Mouse (Mus musculus): ENCODE data around the gene Pla2g12b. TPM values are rescaled to one million over a fixed set of nuclear protein-coding genes. Genes with fewer than 3 reads are reported as not detected.
A peak's percentile ranks its signal among the peaks of the same experiment; 100 is the strongest.
"Not testable (repeated sequence)": the region's sequence is repeated elsewhere in the genome, so short reads cannot be mapped to it uniquely, and the experiment has no call there.

Pla2g12b gene
- not detected for total RNA-seq (2022)

DNA sequence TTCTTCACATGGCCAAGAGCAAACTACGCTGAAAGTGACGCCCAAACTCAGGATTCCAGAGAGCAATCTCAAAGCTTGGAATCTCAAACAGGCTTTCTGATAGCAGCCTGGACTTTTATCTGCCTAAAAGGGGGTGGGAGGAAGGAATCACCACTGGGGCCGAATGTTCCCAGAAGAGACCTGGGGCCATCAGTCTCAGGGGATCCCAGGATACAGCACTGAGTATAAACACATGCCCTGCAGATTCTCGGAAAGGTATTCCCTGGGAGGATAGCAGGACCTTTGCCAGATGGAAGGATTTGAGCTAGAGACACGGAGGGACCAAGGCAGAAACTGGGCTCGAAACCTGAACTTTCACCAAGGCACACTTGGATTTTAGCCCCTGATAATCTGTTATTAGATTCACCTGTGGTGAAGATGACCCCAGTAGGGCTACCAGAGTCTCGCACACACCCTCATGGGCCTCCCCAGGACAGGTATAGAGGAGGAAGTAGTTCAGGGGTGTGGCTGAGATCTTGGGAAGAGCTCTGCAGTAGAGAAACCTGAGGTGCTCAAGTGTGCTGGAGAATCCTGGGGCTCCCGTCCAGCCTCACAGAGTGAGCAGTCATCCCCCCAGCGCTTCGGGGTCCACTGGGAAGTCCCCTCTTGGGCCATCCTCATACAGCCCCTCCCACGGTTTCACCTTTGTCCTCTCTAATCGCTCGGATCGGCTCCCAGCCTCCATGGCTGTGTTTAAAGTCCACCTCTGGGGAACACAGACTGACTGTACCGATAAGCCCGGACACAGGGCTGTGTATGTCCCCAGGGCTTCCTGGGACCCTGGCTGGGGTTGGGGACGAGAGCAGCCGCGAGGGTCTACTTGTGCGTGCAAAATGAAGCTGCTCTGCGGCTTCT, at the start of gene Pla2g12b:
Gene Pla2g12b (plus strand): TSS at position 762 of the 894 bp plus-strand sequence.
- no peak for DNase-seq (ENCODE audit: low spot score in 2 of 2)

DNA sequence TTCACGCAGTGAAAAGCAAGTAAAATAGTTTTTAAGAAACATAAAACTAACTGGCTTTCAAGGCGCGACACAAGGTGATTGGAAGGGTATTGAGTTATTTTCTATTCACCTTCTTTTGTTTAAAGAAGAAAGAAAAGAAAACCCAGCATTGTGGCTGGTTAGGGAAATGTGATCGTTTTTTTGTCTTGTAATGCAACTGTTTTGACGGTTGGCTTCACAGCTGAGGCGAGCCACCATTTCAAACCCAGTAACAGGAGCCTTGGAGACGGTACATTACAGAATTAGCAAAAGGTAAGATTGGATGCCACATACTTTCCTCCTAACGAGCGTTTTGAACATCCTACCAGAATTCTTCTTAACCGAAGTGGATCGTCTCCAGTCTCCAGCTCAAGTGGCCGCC, 49.3 kb upstream of the Pla2g12b start:
- DNase-seq (ENCODE audit: low spot score in 2 of 2), result no peak

DNA sequence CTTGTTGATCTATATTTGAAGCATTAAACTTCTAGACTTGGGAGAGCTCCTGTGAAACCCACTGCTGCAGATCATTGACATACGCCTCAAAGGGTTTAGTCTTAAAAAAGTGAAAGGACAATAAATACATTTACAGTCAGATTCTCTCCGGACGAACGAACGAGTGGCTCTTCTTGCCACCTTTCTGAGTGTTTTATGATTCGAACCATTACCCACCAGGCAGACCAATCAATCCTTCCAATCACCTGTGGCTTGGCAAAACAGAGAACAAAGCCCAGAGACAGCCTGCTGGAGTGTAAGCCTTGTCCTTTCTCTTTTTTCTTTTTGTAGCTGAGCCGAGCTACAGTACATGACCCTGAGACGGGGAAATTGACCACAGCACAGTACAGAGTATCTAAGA, 48.4 kb upstream of the Pla2g12b start:
- DNase-seq (ENCODE audit: low spot score in 2 of 2), result no peak

DNA sequence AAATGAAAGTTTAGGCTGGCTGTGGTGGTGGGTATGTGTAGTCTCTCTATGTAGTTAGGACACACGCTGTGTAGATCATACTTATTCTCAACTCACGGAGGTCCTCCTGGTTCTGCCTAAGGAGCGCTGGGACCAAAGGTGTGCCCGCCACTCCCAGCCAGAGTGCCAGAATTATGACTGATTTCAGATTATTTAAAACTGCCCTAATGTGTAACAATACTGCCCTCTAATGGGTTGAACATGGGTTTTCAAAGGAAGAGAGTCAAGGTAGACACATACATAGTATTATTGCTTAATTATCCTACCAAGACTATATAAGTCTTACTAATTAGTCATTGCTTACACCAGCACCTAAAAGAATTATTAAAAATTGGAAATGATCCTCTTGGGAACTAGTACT, 44.7 kb upstream of the Pla2g12b start:
- no peak for DNase-seq (ENCODE audit: low spot score in 2 of 2)

DNA sequence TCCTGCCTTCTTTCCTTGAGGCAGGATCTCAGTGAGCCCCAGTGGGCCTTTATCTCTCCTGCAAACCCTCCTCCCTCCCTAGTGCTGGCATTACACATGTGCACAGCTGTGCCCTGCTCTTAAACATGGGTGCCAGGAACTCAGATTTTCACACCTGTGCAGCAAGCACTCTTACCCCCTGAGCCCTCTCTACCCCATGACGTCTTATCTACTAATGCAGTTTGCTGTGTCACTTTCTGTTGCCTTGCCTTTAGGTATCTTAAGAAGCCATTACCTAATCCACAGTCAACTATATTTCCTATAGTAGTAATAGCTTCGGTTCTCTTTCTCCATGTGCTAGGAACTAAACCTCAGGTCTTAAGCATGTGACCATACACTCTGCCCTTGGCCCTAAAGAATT, 40.3 kb upstream of the Pla2g12b start:
- DNase-seq (ENCODE audit: low spot score in 2 of 2), result no peak

DNA sequence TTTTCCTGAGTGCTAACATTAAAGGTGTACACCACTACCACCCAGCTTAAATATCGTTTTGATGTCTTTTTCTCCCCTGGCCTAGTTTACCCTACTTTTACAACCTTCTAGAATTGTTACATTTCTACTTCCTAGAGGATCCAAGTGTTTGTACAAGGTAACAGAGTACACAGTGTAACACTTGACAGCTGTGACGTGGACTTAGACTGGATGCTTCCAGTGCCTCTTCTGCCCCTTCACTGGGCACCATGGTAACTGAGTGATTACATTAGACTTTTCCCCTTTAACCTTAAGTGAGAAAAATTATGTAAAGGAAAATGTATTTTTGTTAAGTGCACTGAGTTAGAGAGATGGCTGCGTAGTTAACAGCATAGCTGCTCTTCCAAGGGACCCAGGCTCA, 38.9 kb upstream of the Pla2g12b start:
- DNase-seq (ENCODE audit: low spot score in 2 of 2), result no peak

DNA sequence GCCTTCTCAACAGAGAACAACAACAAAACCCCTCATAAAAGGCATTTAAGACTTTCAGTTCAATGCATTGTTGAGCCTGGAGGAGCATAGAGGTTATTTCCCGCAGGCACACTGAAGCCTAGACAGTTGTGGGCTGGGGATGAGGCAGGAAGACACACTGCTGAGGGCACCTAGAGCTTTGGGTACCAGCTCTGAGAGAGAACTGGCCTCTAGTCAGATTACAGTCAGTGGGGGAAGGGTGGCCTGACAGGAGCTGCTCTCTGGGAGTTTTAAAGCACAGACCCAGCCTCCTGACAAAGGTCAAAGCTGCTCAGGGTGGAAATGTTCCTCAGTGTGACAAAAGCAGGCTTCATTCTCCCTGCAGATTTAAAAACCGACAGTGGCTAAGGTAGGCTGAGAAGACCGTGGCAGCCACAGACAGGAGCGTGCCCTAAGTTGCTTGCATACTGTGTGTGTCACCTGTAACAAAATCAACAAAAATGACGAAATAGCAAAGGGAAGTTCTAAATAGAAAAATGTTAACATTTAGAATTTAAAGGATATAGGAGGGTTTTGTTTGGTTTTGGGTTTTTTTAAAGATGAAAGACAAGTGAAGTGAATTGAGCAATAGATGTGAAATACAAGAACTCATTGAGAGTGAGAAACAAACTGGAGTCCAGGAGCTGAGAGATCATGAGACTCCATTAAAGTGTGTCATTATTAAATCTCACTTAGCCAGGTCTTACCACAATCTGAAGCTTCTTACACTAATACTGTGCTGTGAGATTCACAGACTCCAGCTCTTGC, 37.5 kb upstream of the Pla2g12b start:
- no peak for DNase-seq (ENCODE audit: low spot score in 2 of 2)

DNA sequence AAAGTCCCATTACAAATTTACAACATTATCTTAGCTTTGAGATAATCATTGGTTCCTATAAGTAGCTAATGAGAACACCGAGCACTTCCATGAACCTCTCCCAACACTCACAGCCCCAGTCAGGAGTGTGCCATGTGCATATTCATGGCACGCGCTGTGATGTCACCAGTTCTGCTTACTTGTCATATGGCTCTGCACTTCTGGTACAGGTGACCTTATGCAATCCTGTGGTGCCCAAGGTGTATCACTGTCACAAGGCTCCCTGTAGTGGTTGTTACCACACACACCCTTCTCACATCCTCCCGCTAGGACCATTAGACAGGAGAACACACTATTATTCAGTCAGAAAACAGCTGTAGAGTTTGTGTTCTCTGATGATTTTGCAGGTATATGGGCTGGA, 36.7 kb upstream of the Pla2g12b start:
- DNase-seq (ENCODE audit: low spot score in 2 of 2), result no peak

DNA sequence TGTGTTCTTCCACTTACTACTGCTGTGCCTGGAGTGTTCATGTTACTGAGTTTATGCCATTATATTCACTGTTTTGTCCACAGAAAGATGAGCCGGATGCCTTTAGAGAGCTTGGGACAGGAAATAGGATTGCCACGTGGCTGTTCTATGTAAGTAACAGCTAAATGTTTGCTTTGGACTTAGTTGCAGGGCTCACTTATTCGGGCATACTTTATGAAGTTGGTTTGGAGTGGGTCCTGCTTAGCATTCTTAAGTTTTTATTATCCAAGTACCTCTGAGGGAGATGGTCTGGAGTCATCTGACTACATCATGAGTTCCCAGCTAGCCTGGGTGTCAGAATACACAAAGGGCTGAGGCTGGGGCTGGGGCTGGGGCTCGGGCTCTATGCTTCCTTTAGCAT, 36.3 kb upstream of the Pla2g12b start:
- DNase-seq (ENCODE audit: low spot score in 2 of 2), result no peak

DNA sequence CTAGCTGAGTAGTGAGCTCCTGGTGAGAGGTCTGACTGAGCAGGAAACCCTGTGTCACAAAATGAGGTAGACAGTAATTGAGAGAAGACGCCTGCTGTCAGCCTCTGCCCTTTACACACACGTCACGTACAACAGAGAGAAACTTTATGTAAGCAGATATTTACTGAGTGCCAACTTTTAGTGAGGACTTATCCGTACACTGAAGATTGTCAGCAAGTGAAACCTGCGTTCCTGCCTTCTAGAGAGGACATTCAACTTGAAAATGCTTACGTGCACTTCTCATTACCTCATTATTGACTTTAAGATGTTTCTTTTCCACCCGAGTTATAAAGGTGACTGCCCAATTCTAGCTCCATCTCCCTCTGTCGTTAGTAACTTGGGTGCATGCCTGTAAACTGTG, 34.7 kb upstream of the Pla2g12b start:
- no peak for DNase-seq (ENCODE audit: low spot score in 2 of 2)

DNA sequence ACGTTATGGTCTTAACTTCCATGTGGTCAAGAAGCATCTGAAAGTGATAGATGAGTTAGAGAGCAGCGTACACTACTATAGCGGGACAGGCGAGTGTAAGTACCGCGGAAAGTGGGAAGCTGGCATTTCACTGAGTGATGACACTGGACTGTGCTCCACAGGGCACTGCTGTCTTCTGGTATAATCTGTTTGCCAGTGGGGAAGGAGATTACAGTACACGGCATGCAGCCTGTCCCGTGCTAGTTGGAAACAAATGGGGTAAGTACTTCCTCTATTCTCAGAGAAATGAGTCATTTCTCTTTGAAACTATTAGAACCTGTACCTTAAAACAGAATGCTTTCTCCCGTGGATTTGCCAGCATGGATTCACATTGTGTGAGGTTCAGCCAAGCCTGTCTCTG, 34.0 kb upstream of the Pla2g12b start:
- DNase-seq (ENCODE audit: low spot score in 2 of 2), result no peak

DNA sequence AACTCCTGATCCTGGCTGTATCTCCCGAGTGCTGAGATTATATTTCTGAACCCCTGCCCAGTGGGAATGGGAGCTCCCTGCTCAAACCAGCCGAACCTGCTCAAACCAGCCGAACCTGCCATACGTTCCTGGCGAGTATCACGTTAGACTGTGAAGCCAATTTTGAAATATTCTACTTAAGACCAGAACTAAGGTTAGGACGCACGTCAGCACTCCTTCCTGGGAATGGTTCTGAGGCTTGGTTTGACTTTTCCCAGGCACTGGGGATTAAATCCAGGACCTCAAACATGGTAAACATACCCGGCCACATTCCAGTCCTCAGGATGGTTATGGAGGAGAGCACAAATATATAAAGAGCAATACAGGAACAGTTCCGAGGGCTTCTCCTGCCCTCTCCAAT, 25.6 kb upstream of the Pla2g12b start:
- DNase-seq (ENCODE audit: low spot score in 2 of 2), result no peak

DNA sequence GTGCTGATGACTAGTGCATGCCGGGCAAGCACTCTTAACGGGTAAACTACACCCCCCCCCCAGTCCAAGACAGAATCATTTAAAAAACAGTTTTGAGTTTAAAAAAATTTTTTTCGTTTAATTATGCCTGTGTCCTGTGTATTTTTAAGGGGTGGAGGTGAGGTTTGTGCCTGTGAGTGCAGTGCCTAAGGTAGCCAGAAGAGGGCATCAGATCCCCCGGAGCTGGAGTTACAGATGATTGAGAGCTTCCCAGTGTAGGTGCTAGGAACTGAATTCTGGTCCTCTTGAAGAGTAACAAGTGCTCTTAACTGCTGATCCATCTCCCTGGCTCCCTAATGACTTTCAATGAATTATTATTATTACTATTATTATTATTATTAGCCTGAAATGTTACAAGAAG, 24.7 kb upstream of the Pla2g12b start:
- no peak for DNase-seq (ENCODE audit: low spot score in 2 of 2)

DNA sequence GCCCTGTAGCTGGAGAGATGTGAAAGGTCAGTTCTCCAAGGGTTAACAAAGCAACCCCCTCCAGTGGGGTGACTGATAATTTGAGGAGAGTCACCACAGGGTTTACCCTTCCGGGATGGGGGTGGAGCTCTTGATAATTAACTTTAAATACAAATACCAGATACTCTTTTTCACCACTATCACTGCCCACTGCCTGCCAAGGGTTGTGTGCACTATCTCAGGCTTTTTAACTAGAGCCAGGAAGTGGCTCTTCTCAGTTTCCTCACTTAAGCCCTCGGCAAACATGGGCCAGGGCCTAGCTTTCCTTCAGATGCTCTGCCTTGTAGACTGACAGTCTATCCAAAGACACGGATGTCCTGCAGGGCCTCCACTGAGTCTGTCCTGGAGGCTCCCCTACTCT, 23.5 kb upstream of the Pla2g12b start:
- no peak for DNase-seq (ENCODE audit: low spot score in 2 of 2)

DNA sequence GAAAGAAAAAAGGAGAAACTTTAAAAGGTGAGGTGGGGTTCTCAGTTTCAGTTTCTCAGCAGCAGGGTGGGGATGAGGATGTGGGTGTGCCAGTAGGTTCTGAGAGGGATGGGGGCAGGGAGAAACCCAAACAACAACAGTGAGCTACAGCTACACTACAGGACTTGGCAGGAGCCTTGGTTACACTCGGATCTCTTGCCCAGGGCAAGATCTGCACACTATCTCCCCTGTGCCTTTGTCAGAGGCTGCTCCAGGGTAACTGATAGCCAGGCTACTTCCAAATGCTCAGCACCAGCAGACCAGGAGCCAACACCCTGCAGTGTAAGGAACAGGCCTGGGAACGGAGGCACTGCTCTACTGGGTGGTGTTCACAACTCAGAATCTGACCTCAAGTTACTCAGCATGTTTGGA, 23.0 kb upstream of the Pla2g12b start:
- DNase-seq (ENCODE audit: low spot score in 2 of 2), result no peak

DNA sequence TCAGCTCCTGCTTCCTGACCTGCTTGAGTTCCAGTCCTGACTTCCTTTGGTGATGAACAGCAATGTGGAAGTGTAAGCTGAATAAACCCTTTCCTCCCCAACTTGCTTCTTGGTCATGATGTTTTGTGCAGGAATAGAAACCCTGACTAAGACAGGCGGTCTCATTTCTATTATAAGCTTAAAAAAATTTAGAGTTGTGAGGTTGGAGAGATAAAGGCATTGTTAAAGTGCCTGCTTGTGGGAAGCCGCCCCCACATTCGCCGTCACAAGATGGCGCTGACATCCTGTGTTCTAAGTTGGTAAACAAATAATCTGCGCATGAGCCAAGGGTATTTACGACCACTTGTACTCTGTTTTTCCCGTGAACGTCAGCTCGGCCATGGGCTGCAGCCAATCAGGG, 21.9 kb upstream of the Pla2g12b start:
- DNase-seq (ENCODE audit: low spot score in 2 of 2), result not testable (repeated sequence)

DNA sequence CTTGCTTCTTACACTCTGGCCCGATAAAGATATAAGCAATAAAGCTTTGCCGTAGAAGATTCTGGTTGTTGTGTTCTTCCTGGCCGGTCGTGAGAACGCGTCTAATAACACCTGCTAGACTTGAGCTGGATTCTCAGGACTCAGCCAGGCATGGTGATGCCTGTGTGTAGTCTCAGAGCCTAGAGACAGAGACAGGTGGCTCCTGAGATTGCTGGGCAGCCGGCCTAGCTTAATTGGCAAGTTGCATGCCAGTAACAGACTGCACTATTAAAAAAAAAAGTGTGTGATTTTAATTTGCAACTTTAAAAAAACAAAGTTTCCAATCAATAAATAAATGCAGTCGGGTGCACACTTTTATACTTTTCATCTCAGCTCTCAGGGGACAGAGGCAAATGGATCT, 16.5 kb upstream of the Pla2g12b start:
- DNase-seq (ENCODE audit: low spot score in 2 of 2), result peak in 1 of 2 experiments; percentile 19

DNA sequence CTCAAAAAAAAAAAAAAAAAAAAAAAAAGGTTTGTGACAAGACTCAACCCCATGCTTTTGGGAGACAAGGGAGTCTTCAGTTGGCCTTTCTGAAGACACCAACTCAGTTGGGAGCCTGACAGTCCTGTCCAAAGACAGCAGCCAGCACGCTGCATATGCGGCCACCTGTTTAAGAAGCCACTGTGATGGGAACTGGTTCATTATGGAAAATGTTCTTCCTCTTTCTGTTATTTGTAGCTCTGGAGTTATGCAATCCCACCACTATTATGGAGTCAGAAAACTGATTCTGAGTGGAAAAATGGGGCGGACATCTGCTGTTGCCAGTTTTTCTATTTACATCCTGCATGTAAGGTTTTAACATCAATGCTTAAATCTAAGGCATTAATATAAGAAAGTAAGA, 13.8 kb upstream of the Pla2g12b start:
- DNase-seq (ENCODE audit: low spot score in 2 of 2), result peak in 1 of 2 experiments; percentile 26

DNA sequence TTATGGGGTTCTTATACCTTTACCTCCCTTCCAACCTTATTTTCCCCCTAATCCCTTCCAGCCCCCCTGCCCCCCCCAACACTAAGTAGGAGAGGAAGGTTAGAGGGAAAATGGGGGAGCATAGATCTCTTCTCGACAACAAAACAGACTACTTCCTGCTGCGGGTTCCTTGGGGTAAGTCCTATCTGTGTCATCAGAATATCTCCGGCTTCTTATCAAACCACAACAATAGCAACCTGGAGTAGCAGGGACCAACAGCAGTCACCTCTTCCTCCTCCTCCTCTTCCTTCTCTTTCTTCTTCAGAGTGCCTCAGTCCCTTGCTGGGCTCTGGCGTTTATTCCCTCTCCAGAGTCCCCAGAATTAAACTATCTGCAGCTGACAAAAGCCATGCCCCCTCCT, 11.6 kb upstream of the Pla2g12b start:
- DNase-seq (ENCODE audit: low spot score in 2 of 2), result no peak

DNA sequence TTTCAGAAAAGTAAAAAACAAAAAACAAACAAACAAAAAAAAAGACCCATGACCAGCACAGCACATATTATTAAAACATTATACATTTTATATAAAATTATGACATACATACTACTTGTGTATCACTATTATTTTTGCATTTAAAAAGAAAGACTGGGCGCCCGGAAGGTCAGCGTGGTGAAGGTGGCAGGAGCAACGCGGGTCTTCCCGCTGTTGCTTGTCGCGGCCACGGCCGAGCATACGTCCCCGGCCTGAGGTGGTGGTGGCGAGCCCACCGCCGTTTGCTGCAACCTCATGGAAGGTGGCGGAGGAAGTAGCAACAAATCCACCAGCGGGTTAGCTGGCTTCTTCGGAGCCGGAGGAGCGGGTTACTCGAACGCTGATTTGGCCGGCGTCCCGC, 8.0 kb upstream of the Pla2g12b start, which contains the start of gene Gm10273:
Gene Gm10273 (plus strand): TSS at position 172 of the 400 bp plus-strand sequence.
- DNase-seq (ENCODE audit: low spot score in 2 of 2), result not testable (repeated sequence)

DNA sequence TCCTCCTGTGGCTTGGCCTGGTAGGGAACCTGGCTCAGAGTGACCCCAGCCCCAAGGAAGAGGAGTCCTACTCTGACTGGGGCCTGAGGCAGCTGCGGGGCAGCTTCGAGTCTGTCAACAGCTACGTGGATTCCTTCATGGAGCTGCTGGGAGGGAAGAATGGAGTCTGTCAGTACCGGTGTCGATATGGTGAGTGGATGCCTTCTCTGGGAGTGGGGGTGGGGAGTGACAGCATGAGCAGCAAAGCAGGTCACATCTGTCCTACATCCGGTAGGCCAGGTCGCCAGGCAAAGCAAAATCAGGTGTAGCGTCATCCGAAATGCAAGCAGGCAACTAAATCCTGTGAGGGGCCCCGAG, 311 bp downstream of the Pla2g12b start:
- no peak for DNase-seq (ENCODE audit: low spot score in 2 of 2)

DNA sequence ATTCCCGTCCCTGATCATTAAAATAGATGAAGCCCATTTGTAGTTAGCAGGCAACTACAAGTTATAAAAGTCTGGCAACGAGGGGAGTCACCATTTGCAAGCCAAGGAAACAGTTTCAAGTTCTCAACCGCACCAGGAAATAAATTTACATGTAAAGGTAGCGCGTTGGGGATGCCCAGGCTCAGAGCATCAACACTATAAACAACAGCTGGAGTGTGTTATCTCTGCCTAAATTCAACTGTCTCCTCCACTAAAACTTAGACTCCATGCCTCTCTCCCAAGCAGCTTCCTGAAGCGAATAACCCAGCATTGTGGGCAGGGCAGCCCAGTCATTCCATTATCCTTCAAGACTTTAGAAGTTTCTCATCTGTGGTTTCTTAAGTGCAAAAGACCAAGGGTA, 5.0 kb downstream of the Pla2g12b start:
- no peak for DNase-seq (ENCODE audit: low spot score in 2 of 2)

DNA sequence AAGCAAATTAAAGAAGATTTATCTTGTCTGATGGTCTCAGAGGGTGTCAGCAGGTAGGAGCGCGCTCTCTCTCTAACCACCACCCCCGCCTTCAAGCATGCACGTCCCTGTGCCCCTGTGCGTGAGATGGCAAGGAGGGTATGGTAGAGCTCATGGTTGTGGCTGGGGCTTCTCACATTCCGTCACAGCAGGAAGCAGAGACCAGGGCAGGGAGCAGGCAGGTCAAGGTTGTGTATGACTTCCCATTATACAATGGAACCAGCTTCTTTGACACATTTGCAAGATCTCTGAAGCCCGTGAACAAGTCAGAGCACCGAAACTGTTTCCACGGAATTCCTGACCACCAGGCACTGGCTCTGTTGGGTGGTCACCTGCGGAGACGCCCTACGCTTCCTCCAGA, 6.8 kb downstream of the Pla2g12b start:
- DNase-seq (ENCODE audit: low spot score in 2 of 2), result no peak

Data from left cerebral cortex, adult 8-10 months (tissue).